Mouse (Mus musculus) CD4-positive, CD25-positive, alpha-beta regulatory T cell (primary cell): ENCODE data around the gene Gm20831. TPM values are rescaled to one million over a fixed set of nuclear protein-coding genes. Genes with fewer than 3 reads are reported as not detected.

ENCODE experiments used
- polyA plus RNA-seq: library from polyadenylated mRNA; unstranded; fragments of 100-300 nt; shearing (Covaris generic); gene quantifications from one replicate; pipeline ENCODE4 v1.2.1, GENCODE M21; 2017

Gene Gm20831
- polyA plus RNA-seq: not detected

DNA sequence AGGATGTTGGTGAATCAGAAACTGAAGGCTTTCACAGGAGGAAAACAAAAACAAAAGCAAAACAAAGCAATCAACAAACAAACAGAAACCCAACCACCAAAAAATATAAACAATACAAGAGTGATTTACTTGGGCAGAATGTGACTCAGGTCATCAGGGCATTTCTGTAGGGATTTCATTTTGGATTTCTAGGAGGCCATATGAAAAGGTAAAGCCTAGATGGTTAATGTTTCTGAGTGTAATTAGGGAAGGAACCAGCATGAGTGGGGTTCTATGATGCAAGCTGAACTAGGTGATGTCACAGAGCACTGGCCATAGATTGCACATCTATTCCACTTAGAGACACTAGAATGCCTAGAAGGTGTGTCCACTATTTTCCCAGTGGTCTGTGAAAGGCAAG is at the start of gene Gm20831, which contains the start of gene Gm20772:
TSS of gene Gm20831 (plus strand) at position 301 of the 400 bp plus-strand sequence.
TSS of gene Gm20772 (plus strand) at position 301 of the 400 bp plus-strand sequence.

DNA sequence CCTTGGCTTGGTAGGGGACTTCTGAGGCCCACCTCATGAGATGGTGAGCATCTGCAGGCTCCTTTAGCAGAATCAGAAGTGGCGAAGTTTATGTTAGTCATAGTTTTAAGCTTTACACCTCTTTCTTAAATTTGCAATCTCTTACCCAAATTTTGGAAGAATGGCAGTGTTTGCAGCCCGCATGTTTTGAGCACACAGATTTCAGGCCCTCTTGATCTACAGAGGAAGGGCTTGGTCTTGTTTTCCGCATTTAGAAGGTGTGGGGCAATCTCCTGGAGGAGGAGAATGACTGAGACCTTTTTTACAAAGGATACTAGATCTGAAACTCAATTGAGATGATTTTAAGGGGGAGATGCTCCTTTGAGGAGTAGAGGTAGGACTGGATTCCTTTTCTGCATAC is 28.4 kb upstream of the Gm20831 start, which contains the start of gene Gm21904:
TSS of gene Gm21904 (minus strand) at position 101 of the 400 bp plus-strand sequence.

GRCm38 (mm10) chrY:17937230-17937629 is 62.7 kb downstream of the Gm20831 start, which contains the start of gene Srsy:
TSS of gene Srsy (minus strand) at chrY:17937330.

Other genes starting within 250 kb of the Gm20831 start
- not detected for gene Gm21904, start 28.5 kb upstream of the Gm20831 start, polyA plus RNA-seq
- gene Gm20772, start within 50 bp of the Gm20831 start, polyA plus RNA-seq: not detected
- not detected for gene Srsy, start 62.6 kb downstream of the Gm20831 start, polyA plus RNA-seq
- not detected for gene Gm21764, start 187.1 kb downstream of the Gm20831 start, polyA plus RNA-seq
- gene Ssty1, start 214.4 kb downstream of the Gm20831 start, polyA plus RNA-seq: not detected